In genomic region chr19:25673224-25674055, GRCm38 (mm10) we compare ENCODE assay signal across 8 mouse cellular contexts. TPM values are rescaled to one million over a fixed set of nuclear protein-coding genes. Genes with fewer than 3 reads are reported as not detected.
A peak's percentile ranks its signal among the peaks of the same experiment; 100 is the strongest.
DNase-seq lines count a peak whose midpoint lies in the region; ATAC-seq and TF ChIP-seq lines count a peak whose summit lies in the region.
"Had no signal": no experiment of that assay in that cellular context is flagged by ENCODE, and none has a peak within 500 bp of the region (broad histone marks: within the 10 kb centered on the region; RNA-seq: fewer than 3 reads in every experiment).

No protein-coding gene starts in this region.

- ATAC-seq in embryonic facial prominence, embryonic 11.5 days (replicated peaks; ENCODE audit: insufficient number of reproducible peaks, low FRiP score, low TSS enrichment, low read depth) = no peak
- 0 out of 2 replicates have a peak, but pooled peaks have one; percentile 25 for ATAC-seq in kidney, embryonic 14.5 days (ENCODE audit: low FRiP score, low TSS enrichment)
- no peak for ATAC-seq in midbrain, embryonic 11.5 days (ENCODE audit: low FRiP score)

- no peak overlapping the region for H3K27ac ChIP-seq in embryonic facial prominence, embryonic 11.5 days (replicated peaks; ENCODE audit: low read depth, low read length)
- H3K27ac ChIP-seq in heart, adult 2 months = no peak overlapping the region
- H3K27ac ChIP-seq in kidney, embryonic 14.5 days (ENCODE audit: low read depth, low read length) = no peak overlapping the region
- no peak overlapping the region for H3K27ac ChIP-seq in midbrain, embryonic 11.5 days (ENCODE audit: low read depth, low read length)

- H3K4me3 ChIP-seq in embryonic facial prominence, embryonic 11.5 days (ENCODE audit: low read depth, low read length) = peak overlapping the region; percentile 34
- peak overlapping the region; percentile 36; the same call in 1 of the 2 replicates for H3K4me3 ChIP-seq in heart, adult 2 months
- H3K4me3 ChIP-seq in kidney, embryonic 14.5 days (ENCODE audit: low read length) = peak overlapping the region; percentile 40
- peak overlapping the region; percentile 31 for H3K4me3 ChIP-seq in midbrain, embryonic 11.5 days (ENCODE audit: low read depth, low read length)

- H3K79me2 ChIP-seq in heart, adult 2 months (replicated peaks; ENCODE audit: control insufficient read depth, insufficient read depth, low read length) = no peaks in the 10 kb centered on the region

- H3K4me2 ChIP-seq in embryonic facial prominence, embryonic 11.5 days (ENCODE audit: low read depth, low read length) = peak overlapping the region; percentile 65
- peak overlapping the region; percentile 59 for H3K4me2 ChIP-seq in kidney, embryonic 14.5 days (replicated peaks; ENCODE audit: low read depth, low read length)
- peak overlapping the region; percentile 47 for H3K4me2 ChIP-seq in midbrain, embryonic 11.5 days

- peaks cover 10% of the 10 kb centered on the region for H3K4me1 ChIP-seq in embryonic facial prominence, embryonic 11.5 days (ENCODE audit: control insufficient read depth, insufficient read depth, low read length)
- no peaks in the 10 kb centered on the region; the same call in 1 of the 2 replicates for H3K4me1 ChIP-seq in heart, adult 2 months (ENCODE audit: control insufficient read depth, insufficient read depth, low read length)
- H3K4me1 ChIP-seq in kidney, embryonic 14.5 days (ENCODE audit: control insufficient read depth, insufficient read depth, low read length) = 0 out of 2 replicates have a peak, but pooled peaks cover 4% of the 10 kb centered on the region
- peaks cover 10% of the 10 kb centered on the region; the same call in 1 of the 2 replicates for H3K4me1 ChIP-seq in midbrain, embryonic 11.5 days (ENCODE audit: control insufficient read depth, insufficient read depth, low read length)

- peak; percentile 59 for DNase-seq in retina, postnatal 1 day
- DNase-seq in retina, embryonic 14.5 days (ENCODE audit: low spot score) = no peak
- no peak for DNase-seq in embryonic facial prominence, embryonic 11.5 days (ENCODE audit: low spot score)
- DNase-seq in heart, adult 2 months = peak; percentile 29 to 32
- DNase-seq in midbrain, embryonic 11.5 days (ENCODE audit: low spot score, missing footprints) = peak; percentile 97
- DNase-seq in T-cell, adult 2 months (ENCODE audit: low spot score) = no peak

- no peak for TF ChIP-seq POLR2A in heart, adult 2 months (IDR thresholded peaks at IDR 0.05; ENCODE audit: insufficient read depth, low read depth, low read length)

- no peaks in the 10 kb centered on the region for H3K9me3 ChIP-seq in embryonic facial prominence, embryonic 11.5 days (replicated peaks; ENCODE audit: control insufficient read depth, low read length)
- no peaks in the 10 kb centered on the region for H3K9me3 ChIP-seq in kidney, embryonic 14.5 days (ENCODE audit: control insufficient read depth, low read length)
- H3K9me3 ChIP-seq in midbrain, embryonic 11.5 days (ENCODE audit: control insufficient read depth, low read length) = no peaks in the 10 kb centered on the region

- peak overlapping the region; percentile 43 for H3K9ac ChIP-seq in embryonic facial prominence, embryonic 11.5 days (replicated peaks; ENCODE audit: low read length)
- no peak overlapping the region for H3K9ac ChIP-seq in heart, adult 2 months (ENCODE audit: low read depth, low read length)
- 0 out of 2 replicates have a peak overlapping the region, but pooled peaks have one; percentile 31 for H3K9ac ChIP-seq in kidney, embryonic 14.5 days (ENCODE audit: low read depth, low read length)
- H3K9ac ChIP-seq in midbrain, embryonic 11.5 days (ENCODE audit: low read length) = no peak overlapping the region

- WGBS in embryonic facial prominence, embryonic 11.5 days = under 1% methylated on average over 64 of the region's 66 CpGs
- 2% methylated on average over 66 of the region's 66 CpGs for WGBS in heart, adult 2 months
- WGBS in kidney, embryonic 14.5 days = under 1% methylated on average over 58 of the region's 66 CpGs
- under 1% methylated on average over 57 of the region's 66 CpGs for WGBS in midbrain, embryonic 11.5 days

- peaks cover 71% of the 10 kb centered on the region for H3K27me3 ChIP-seq in embryonic facial prominence, embryonic 11.5 days (ENCODE audit: control insufficient read depth, insufficient read depth, low read length)
- H3K27me3 ChIP-seq in heart, adult 2 months (ENCODE audit: control insufficient read depth, insufficient read depth, low read length) = peaks cover 35% of the 10 kb centered on the region
- H3K27me3 ChIP-seq in kidney, embryonic 14.5 days (ENCODE audit: control insufficient read depth, insufficient read depth, low read length) = peaks cover 96% of the 10 kb centered on the region
- peaks cover 95% of the 10 kb centered on the region for H3K27me3 ChIP-seq in midbrain, embryonic 11.5 days (ENCODE audit: control insufficient read depth, insufficient read depth, low read length)

- peak; percentile 37 for TF ChIP-seq CTCF in heart, adult 2 months (IDR thresholded peaks at IDR 0.05)

- no peak for TF ChIP-seq EP300 in heart, adult 2 months (IDR thresholded peaks at IDR 0.05; ENCODE audit: insufficient read depth, low read depth, low read length)

- intact Hi-C loops in heart, adult 2 months (cut with DNase I) = loop anchor here (5.0 kb wide), 1 partner anchor 66 kb away; no protein-coding TSS in a partner anchor

- H3K36me3 ChIP-seq in embryonic facial prominence, embryonic 11.5 days (replicated peaks; ENCODE audit: control insufficient read depth, insufficient read depth, low read depth, low read length) = no peaks in the 10 kb centered on the region
- H3K36me3 ChIP-seq in heart, adult 2 months (ENCODE audit: control insufficient read depth, insufficient read depth, low read length) = no peaks in the 10 kb centered on the region
- no peaks in the 10 kb centered on the region for H3K36me3 ChIP-seq in kidney, embryonic 14.5 days (ENCODE audit: control insufficient read depth, insufficient read depth, low read length)
- H3K36me3 ChIP-seq in midbrain, embryonic 11.5 days (ENCODE audit: control insufficient read depth, insufficient read depth, low read length) = no peaks in the 10 kb centered on the region

RNA-seq across cellular contexts. Expression of gene Dmrt2, which starts 1.2 kb away (rescaled TPM):
- 6.1 and 7.4 TPM in 2 replicates for polyA plus RNA-seq in embryonic facial prominence, embryonic 11.5 days (2014; fragmentation: Nextera tagmentation; extraction: Ambion mirVana)
- under 1 TPM; 0.09 to 0.23 TPM for total RNA-seq in heart, adult 2 months (2021)
- polyA plus RNA-seq in heart, adult 2 months (2012; rRNA removed) = 0.12 and 0.37 TPM in 2 replicates
- 0.66 and 1.2 TPM in 2 replicates for polyA plus RNA-seq in kidney, embryonic 14.5 days (2014; fragmentation: Nextera tagmentation; extraction: Ambion mirVana)
- polyA plus RNA-seq in midbrain, embryonic 11.5 days (2014; fragmentation: Nextera tagmentation; extraction: Ambion mirVana) = 0.20 TPM in 1 of 2 replicates, not detected in the other
- total RNA-seq: neutrophil, adult 5-6 weeks had no signal

Comparison
In these comparisons a context has a peak if more than half of its experiments do, and no peak if none do; other contexts are left out.
1. DNase-seq: peak in retina, postnatal 1 day (single experiment), heart, adult 2 months (2 of 2) and midbrain, embryonic 11.5 days (single experiment); none in retina, embryonic 14.5 days (single experiment), embryonic facial prominence, embryonic 11.5 days (single experiment) and T-cell, adult 2 months (single experiment).
2. H3K9ac ChIP-seq: peak in embryonic facial prominence, embryonic 11.5 days (single experiment) and kidney, embryonic 14.5 days (single experiment); none in heart, adult 2 months (single experiment) and midbrain, embryonic 11.5 days (single experiment).
3. Peak in every context shown above with its lines, with median percentiles within 50 percentile points of each other: H3K4me2 ChIP-seq and H3K4me3 ChIP-seq.